Mouse (Mus musculus) myocyte (in vitro differentiated cells): ENCODE measurements around the gene Gm42715. TPM values are rescaled to one million over a fixed set of nuclear protein-coding genes. Genes with fewer than 3 reads are reported as not detected.

Source experiments
- H3K27me3 ChIP-seq: one replicate; pipeline ENCODE4 v1.6.1; 2011; ENCODE audit not compliant: control insufficient read depth, insufficient read depth, insufficient read length
- H3K36me3 ChIP-seq: one replicate; pipeline ENCODE4 v1.6.1; 2011; ENCODE audit not compliant: control insufficient read depth, insufficient read depth
- H3K4me2 ChIP-seq: one replicate; pipeline ENCODE4 v1.6.1; 2011; ENCODE audit warnings: low read depth, control low read depth
- H3K4me3 ChIP-seq: one replicate; pipeline ENCODE4 v1.5.1; 2011; ENCODE audit warnings: mild to moderate bottlenecking, control low read depth, moderate library complexity
- H3K79me2 ChIP-seq: one replicate; pipeline ENCODE4 v1.6.1; 2011; ENCODE audit not compliant: control insufficient read depth, insufficient read depth
- H3ac ChIP-seq: one replicate; pipeline ENCODE4 v1.6.1; 2011; ENCODE audit not compliant: control insufficient read depth, insufficient read length
- CEBPB ChIP-seq: IDR thresholded peaks from 2 replicates; pipeline ENCODE4 v1.6.1; 2011; ENCODE audit warnings: mild to moderate bottlenecking, moderate library complexity; ENCODE audit not compliant: poor library complexity, insufficient read depth, severe bottlenecking
- E2F4 ChIP-seq: IDR thresholded peaks from one replicate; pipeline ENCODE4 v1.6.1; 2011; ENCODE audit warnings: mild to moderate bottlenecking, control low read depth, moderate library complexity; ENCODE audit not compliant: insufficient read depth
- MAX ChIP-seq: IDR thresholded peaks from one replicate; pipeline ENCODE4 v1.6.1; 2011; ENCODE audit warnings: low read depth, mild to moderate bottlenecking, control low read depth
- MYOD1 ChIP-seq, 3 experiments: IDR thresholded peaks; one replicate each; pipeline ENCODE4 v1.6.1; 2011; ENCODE audit warnings: control low read depth in 2 of 3, low read depth in 2 of 3, mild to moderate bottlenecking in 2 of 3, moderate library complexity in 1 of 3; ENCODE audit not compliant: insufficient read length in 2 of 3, control insufficient read depth in 1 of 3
- MYOG ChIP-seq, 3 experiments: IDR thresholded peaks; one replicate each; pipeline ENCODE4 v1.6.1; 2011; ENCODE audit warnings: control low read depth in 2 of 3, low read depth in 2 of 3, mild to moderate bottlenecking in 2 of 3; ENCODE audit not compliant: insufficient read length in 2 of 3, control insufficient read depth in 1 of 3, insufficient read depth in 1 of 3
- POLR2A ChIP-seq: IDR thresholded peaks from one replicate; pipeline ENCODE4 v1.6.1; 2011; ENCODE audit warnings: low read depth, mild to moderate bottlenecking, control low read depth, moderate library complexity; ENCODE audit not compliant: insufficient read length
- POLR2AphosphoS2 ChIP-seq: IDR thresholded peaks from one replicate; pipeline ENCODE4 v1.6.1; 2011; ENCODE audit warnings: low read depth, control low read depth; ENCODE audit not compliant: insufficient read length
- REST ChIP-seq: IDR thresholded peaks from one replicate; pipeline ENCODE4 v1.6.1; 2011; ENCODE audit warnings: mild to moderate bottlenecking, control low read depth, moderate library complexity; ENCODE audit not compliant: insufficient read depth, insufficient read length
- SRF ChIP-seq: IDR thresholded peaks from one replicate; pipeline ENCODE4 v1.6.1; 2011; ENCODE audit warnings: low read depth; ENCODE audit not compliant: control insufficient read depth, insufficient read length
- TCF12 ChIP-seq: IDR thresholded peaks from one replicate; pipeline ENCODE4 v1.6.1; 2011; ENCODE audit warnings: mild to moderate bottlenecking, control low read depth; ENCODE audit not compliant: poor library complexity, insufficient read depth, severe bottlenecking
- TCF3 ChIP-seq: IDR thresholded peaks from one replicate; pipeline ENCODE4 v1.6.1; 2011; ENCODE audit warnings: low read depth, control low read depth; ENCODE audit not compliant: insufficient read length
- USF1 ChIP-seq: IDR thresholded peaks from one replicate; pipeline ENCODE4 v1.6.1; 2011; ENCODE audit warnings: low read depth, mild to moderate bottlenecking, control low read depth, moderate library complexity
- polyA plus RNA-seq: library from polyadenylated mRNA; unstranded; fragments of >200 nt; fragmentation: generic; extraction: Trizol; gene quantifications from one replicate; pipeline ENCODE4 v1.2.1, GENCODE M21; 2012; ENCODE audit warnings: missing spikeins

The Gm42715 gene
- polyA plus RNA-seq, 1 experiment = 6.8 TPM

DNA sequence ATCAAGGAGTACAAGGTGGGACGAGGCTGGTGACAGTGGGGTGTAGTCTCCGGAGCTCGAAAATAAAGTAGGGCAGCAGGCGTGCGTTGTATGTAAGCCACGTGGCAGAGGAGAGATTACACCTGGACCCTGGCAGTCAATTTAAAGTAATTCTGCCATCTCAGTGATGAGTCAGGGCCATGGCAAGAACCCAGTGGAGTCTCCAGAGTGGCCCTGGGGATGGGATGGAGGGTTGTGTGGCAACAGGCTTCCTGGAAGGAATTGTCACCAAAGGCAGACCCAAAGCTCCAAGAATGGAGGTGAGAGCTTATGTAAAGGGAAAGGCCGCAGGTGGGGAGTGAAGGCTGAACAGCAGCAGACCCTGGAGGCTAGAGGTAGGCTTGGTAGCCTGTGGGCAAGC lies 81.2 kb downstream of the Gm42715 start:
- no peak overlapping the region for H3K4me3 ChIP-seq

DNA sequence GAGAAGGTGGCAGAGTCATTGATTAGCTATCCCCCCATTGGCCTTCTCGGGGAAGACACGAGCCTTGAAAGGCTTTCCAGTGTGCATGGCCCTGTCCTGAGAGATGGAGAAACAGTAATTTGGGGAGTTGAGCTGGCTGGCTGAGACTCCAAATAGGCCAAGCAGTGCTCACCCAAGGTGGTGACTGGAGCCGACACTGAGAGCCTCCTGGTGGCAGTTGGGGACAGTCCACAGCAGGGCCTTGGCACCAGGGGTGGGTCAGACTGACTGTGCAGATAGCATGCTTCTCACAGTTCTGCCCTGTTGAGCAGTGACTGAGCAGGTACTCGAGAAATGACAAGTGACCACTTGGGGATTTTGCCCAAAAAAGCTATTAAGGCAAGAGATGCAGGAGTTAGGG lies 82.4 kb downstream of the Gm42715 start:
- Histone ChIP-seq H3K36me3 (peaks cover 19% of the 10 kb centered on the region), H3K4me3 (no peak overlapping the region), H3ac (no peak overlapping the region), H3K27me3 (no peaks in the 10 kb centered on the region), H3K4me2 (no peak overlapping the region), H3K79me2 (no peaks in the 10 kb centered on the region)
- TF ChIP-seq TCF12 = no peak

More for the DNA sequence above, 81.2 kb downstream of the Gm42715 start:
- no peaks in the 10 kb centered on the region for H3K27me3 ChIP-seq
- no peaks in the 10 kb centered on the region for H3K79me2 ChIP-seq
- no peak overlapping the region for H3ac ChIP-seq
- TF ChIP-seq SRF (no peak), POLR2AphosphoS2 (no peak), USF1 (no peak), CEBPB (no peak), POLR2A (no peak), TCF12 (no peak), TCF3 (no peak), MAX (no peak), REST (no peak), E2F4 (no peak), MYOD1 (IDR thresholded peaks at IDR 0.05; ENCODE audit: control insufficient read depth in 1 of 3, insufficient read length in 2 of 3, low read depth in 2 of 3) (no peak), MYOG (IDR thresholded peaks at IDR 0.05; ENCODE audit: control insufficient read depth in 1 of 3, insufficient read depth in 1 of 3, insufficient read length in 2 of 3, low read depth in 2 of 3) (no peak)
- H3K36me3 ChIP-seq = peaks cover 25% of the 10 kb centered on the region
- H3K4me2 ChIP-seq = no peak overlapping the region

DNA sequence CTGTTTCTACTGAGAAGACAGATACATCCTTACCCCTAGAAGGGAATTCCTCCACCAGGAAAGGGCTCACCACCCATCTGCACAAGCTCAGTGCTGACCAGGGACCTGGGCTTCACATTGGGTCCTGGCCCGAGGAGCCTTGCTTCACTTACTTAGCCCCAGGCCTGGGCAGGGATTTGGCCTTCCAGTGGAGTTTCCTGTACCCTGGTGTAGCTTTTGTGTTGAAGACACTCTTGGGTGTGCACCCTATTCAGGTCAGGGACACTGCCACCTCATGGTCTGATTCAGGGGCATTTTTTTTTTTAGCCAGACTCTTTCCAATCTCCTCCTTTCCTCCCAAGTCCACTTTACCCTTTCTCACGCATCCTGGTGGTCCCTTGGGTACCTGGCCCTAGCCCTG lies 83.5 kb downstream of the Gm42715 start:
- Histone ChIP-seq H3K4me3 (no peak overlapping the region), H3K4me2 (no peak overlapping the region), H3ac (no peak overlapping the region), H3K79me2 (no peaks in the 10 kb centered on the region), H3K27me3 (no peaks in the 10 kb centered on the region), H3K36me3 (peaks cover 19% of the 10 kb centered on the region)
- TF ChIP-seq REST = no peak
- no peak for TF ChIP-seq TCF3
- TF ChIP-seq TCF12 = no peak
- no peak for TF ChIP-seq MAX
- no peak for TF ChIP-seq E2F4
- no peak for TF ChIP-seq POLR2A
- TF ChIP-seq SRF = no peak
- TF ChIP-seq MYOD1 (IDR thresholded peaks at IDR 0.05; ENCODE audit: control insufficient read depth in 1 of 3, insufficient read length in 2 of 3, low read depth in 2 of 3) = no peak
- TF ChIP-seq CEBPB = no peak
- TF ChIP-seq MYOG (IDR thresholded peaks at IDR 0.05; ENCODE audit: control insufficient read depth in 1 of 3, insufficient read depth in 1 of 3, insufficient read length in 2 of 3, low read depth in 2 of 3) = no peak
- no peak for TF ChIP-seq POLR2AphosphoS2
- no peak for TF ChIP-seq USF1

DNA sequence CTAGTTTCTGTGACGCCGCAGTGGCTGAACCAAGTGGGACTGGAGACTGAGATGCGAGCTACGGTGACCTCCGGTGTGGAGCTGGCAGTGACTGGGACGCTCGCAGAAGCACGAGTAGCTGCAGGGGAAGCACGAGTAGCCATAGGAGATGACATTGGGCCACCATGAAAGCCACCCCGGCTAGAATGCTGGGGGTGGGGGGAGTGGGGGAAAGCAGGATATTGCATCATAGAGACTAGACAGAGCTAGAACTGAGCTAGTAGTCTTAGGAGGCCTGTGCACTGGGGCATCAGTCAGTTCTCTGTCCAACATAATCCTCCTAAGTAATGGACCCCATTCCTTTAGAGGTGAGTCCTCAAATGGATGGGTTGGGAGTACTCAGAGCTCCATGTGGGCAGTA lies 84.9 kb downstream of the Gm42715 start:
- TF ChIP-seq MYOG (IDR thresholded peaks at IDR 0.05; ENCODE audit: control insufficient read depth in 1 of 3, insufficient read depth in 1 of 3, insufficient read length in 2 of 3, low read depth in 2 of 3) (no peak), E2F4 (no peak), REST (no peak), MAX (no peak), POLR2AphosphoS2 (peak; percentile 77)
- Histone ChIP-seq H3K79me2 (no peaks in the 10 kb centered on the region), H3K4me3 (no peak overlapping the region), H3K27me3 (no peaks in the 10 kb centered on the region), H3K4me2 (no peak overlapping the region), H3ac (no peak overlapping the region), H3K36me3 (peaks cover 15% of the 10 kb centered on the region)

DNA sequence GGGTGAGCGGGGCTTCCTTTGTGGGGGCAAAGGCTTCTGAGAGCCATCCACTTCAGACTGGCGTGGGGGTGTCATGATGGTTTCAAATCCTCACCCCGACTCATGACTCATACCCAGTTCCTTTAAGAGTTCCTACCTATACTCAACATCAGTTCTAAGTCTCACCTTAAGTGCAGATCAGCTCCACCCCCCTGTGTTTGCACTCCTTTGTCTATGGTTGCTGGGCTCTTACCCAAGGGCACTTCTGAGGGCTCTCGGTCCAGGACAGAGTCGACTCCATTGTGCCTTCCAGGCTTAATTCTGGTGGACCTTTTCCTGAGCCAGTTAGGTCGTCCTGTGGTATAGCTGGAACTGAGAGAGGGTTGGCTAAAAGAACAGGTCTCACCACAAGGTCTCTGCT lies 87.8 kb downstream of the Gm42715 start:
- H3K4me2 ChIP-seq = no peak overlapping the region
- no peaks in the 10 kb centered on the region for H3K79me2 ChIP-seq
- H3K27me3 ChIP-seq = no peaks in the 10 kb centered on the region
- no peak for TF ChIP-seq MAX
- TF ChIP-seq POLR2A = no peak
- TF ChIP-seq USF1 = no peak
- TF ChIP-seq POLR2AphosphoS2 = no peak
- no peak overlapping the region for H3K4me3 ChIP-seq
- peaks cover 17% of the 10 kb centered on the region for H3K36me3 ChIP-seq
- no peak overlapping the region for H3ac ChIP-seq
